ENCODE assay signal across 8 mouse cellular contexts in genomic region chr7:139877167-139877792, GRCm38 (mm10). TPM values are rescaled to one million over a fixed set of nuclear protein-coding genes. Genes with fewer than 3 reads are reported as not detected.
DNase-seq lines count a peak whose midpoint lies in the region; ATAC-seq and TF ChIP-seq lines count a peak whose summit lies in the region.
"Had no signal": no experiment of that assay in that cellular context is flagged by ENCODE, and none has a peak within 500 bp of the region (broad histone marks: within the 10 kb centered on the region; RNA-seq: fewer than 3 reads in every experiment).

No protein-coding gene starts in this region.

- H3K27me3 ChIP-seq in lung, embryonic 14.5 days (ENCODE audit: insufficient read depth, low read length), result no peaks in the 10 kb centered on the region
- no peaks in the 10 kb centered on the region for H3K27me3 ChIP-seq in embryonic facial prominence, embryonic 10.5 days (replicated peaks; ENCODE audit: low read depth, poor library complexity, severe bottlenecking)
- H3K27me3 ChIP-seq: embryonic facial prominence, embryonic 12.5 days had no signal

- peak; percentile 53 for DNase-seq in lung, embryonic 14.5 days
- no peak for DNase-seq in lung, postnatal 10 days
- DNase-seq in embryonic facial prominence, embryonic 10.5 days (ENCODE audit: low spot score), result peak; percentile 31
- peak; percentile 69 to 72 for DNase-seq in left cerebral cortex, postnatal 14 days (ENCODE audit: low spot score in 2 of 2)
- peak; percentile 61 for DNase-seq in testis, postnatal 10 days (ENCODE audit: low spot score)
- no peak for DNase-seq in ovary, postnatal 10 days (ENCODE audit: low spot score)

- no peak overlapping the region for H3K27ac ChIP-seq in lung, embryonic 14.5 days (ENCODE audit: low read depth)
- no peak overlapping the region for H3K27ac ChIP-seq in embryonic facial prominence, embryonic 10.5 days (replicated peaks)
- H3K27ac ChIP-seq: embryonic facial prominence, embryonic 12.5 days had no signal

- intact Hi-C loops in left cerebral cortex, postnatal 14 days (cut with DNase I), result no loop called here

- H3K4me3 ChIP-seq in lung, embryonic 14.5 days (ENCODE audit: low read depth, low read length), result no peak overlapping the region
- H3K4me3 ChIP-seq in embryonic facial prominence, embryonic 10.5 days, result no peak overlapping the region
- H3K4me3 ChIP-seq: embryonic facial prominence, embryonic 12.5 days had no signal

- no peaks in the 10 kb centered on the region for H3K4me1 ChIP-seq in lung, embryonic 14.5 days (ENCODE audit: insufficient read depth)
- 0 out of 2 replicates have a peak, but pooled peaks cover 3% of the 10 kb centered on the region for H3K4me1 ChIP-seq in embryonic facial prominence, embryonic 10.5 days
- H3K4me1 ChIP-seq: embryonic facial prominence, embryonic 12.5 days had no signal

- H3K36me3 ChIP-seq in lung, embryonic 14.5 days (ENCODE audit: insufficient read depth), result no peaks in the 10 kb centered on the region
- H3K36me3 ChIP-seq in embryonic facial prominence, embryonic 10.5 days (replicated peaks), result no peaks in the 10 kb centered on the region
- H3K36me3 ChIP-seq: embryonic facial prominence, embryonic 12.5 days had no signal

- TF ChIP-seq CTCF in lung, embryonic 14.5 days (IDR thresholded peaks at IDR 0.05; ENCODE audit: low read depth), result peak; percentile 72

- ATAC-seq in lung, embryonic 14.5 days (ENCODE audit: insufficient read depth), result no peak
- ATAC-seq in cerebellum, adult (ENCODE audit: insufficient number of reproducible peaks, low FRiP score, low TSS enrichment), result peak; percentile 86

- no peak overlapping the region for H3K9ac ChIP-seq in lung, embryonic 14.5 days
- H3K9ac ChIP-seq: embryonic facial prominence, embryonic 12.5 days had no signal

- H3K9me3 ChIP-seq in lung, embryonic 14.5 days (ENCODE audit: low read depth, low read length), result no peaks in the 10 kb centered on the region
- H3K9me3 ChIP-seq in embryonic facial prominence, embryonic 10.5 days, result no peaks in the 10 kb centered on the region
- H3K9me3 ChIP-seq: embryonic facial prominence, embryonic 12.5 days had no signal

- WGBS in lung, embryonic 14.5 days, result 63% methylated on average over 10 of the region's 10 CpGs
- WGBS in embryonic facial prominence, embryonic 10.5 days, result 73% methylated on average over 10 of the region's 10 CpGs

- no peak overlapping the region for H3K4me2 ChIP-seq in lung, embryonic 14.5 days
- H3K4me2 ChIP-seq: embryonic facial prominence, embryonic 12.5 days had no signal

RNA-seq across cellular contexts. Expression of gene Kndc1, which starts 17.2 kb away (rescaled TPM):
- 0.45 and 0.53 TPM in 2 replicates for polyA plus RNA-seq in lung, embryonic 14.5 days (2014; fragmentation: Nextera tagmentation; extraction: Ambion mirVana)
- polyA plus RNA-seq in embryonic facial prominence, embryonic 10.5 days (2016; fragmentation: Nextera tagmentation; extraction: Ambion mirVana), result 0.11 and 0.40 TPM in 2 replicates
- 10 to 100 TPM; 41.1 to 52.5 TPM for total RNA-seq in left cerebral cortex, postnatal 14 days (2021)

RNA-seq across cellular contexts. Expression of gene Adgra1, which starts 43.3 kb away (rescaled TPM):
- not detected in 2 replicates for polyA plus RNA-seq in lung, embryonic 14.5 days (2014; fragmentation: Nextera tagmentation; extraction: Ambion mirVana)
- polyA plus RNA-seq in embryonic facial prominence, embryonic 10.5 days (2016; fragmentation: Nextera tagmentation; extraction: Ambion mirVana), result 1.00 and 2.5 TPM in 2 replicates
- 10 to 100 TPM; 49.5 to 63.6 TPM for total RNA-seq in left cerebral cortex, postnatal 14 days (2021)

Comparison
In these comparisons a context has a peak if more than half of its experiments do, and no peak if none do; other contexts are left out.
1. DNase-seq: peak in lung, embryonic 14.5 days (single experiment), embryonic facial prominence, embryonic 10.5 days (single experiment), left cerebral cortex, postnatal 14 days (2 of 2) and testis, postnatal 10 days (single experiment); none in lung, postnatal 10 days (single experiment) and ovary, postnatal 10 days (single experiment).